Mouse (Mus musculus) midbrain, embryonic 16.5 days (tissue): ENCODE results near the gene Mettl13. TPM values are rescaled to one million over a fixed set of nuclear protein-coding genes. Genes with fewer than 3 reads are reported as not detected.

Experiments
- ATAC-seq: fragments of 200-750 bp; cut with Nextera tagmentation; 2 replicates; pipeline ENCODE4 v1.8.0; 2017; ENCODE audit warnings: moderate TSS enrichment
- H3K27ac ChIP-seq: fragments of 300-500 bp; sonication (generic); 2 replicates; pipeline ENCODE4 v1.5.1; 2014; ENCODE audit warnings: mild to moderate bottlenecking, low read length, mixed read lengths
- H3K27me3 ChIP-seq: fragments of 300-500 bp; sonication (generic); 2 replicates; pipeline ENCODE4 v1.6.1; 2014; ENCODE audit warnings: low read depth, low read length, mixed read lengths; ENCODE audit not compliant: control insufficient read depth, insufficient read depth
- H3K36me3 ChIP-seq: fragments of 300-500 bp; sonication (generic); 2 replicates; pipeline ENCODE4 v1.6.1; 2014; ENCODE audit warnings: mild to moderate bottlenecking, low read length, moderate library complexity, mixed read lengths; ENCODE audit not compliant: control insufficient read depth, insufficient read depth
- H3K4me1 ChIP-seq: fragments of 300-500 bp; sonication (generic); 2 replicates; pipeline ENCODE4 v1.6.1; 2014; ENCODE audit warnings: mild to moderate bottlenecking, low read length, mixed read lengths; ENCODE audit not compliant: control insufficient read depth, insufficient read depth
- H3K4me2 ChIP-seq: fragments of 300-500 bp; sonication (generic); 2 replicates; pipeline ENCODE4 v1.6.1; 2014; ENCODE audit warnings: mild to moderate bottlenecking, low read length, mixed read lengths
- H3K4me3 ChIP-seq: fragments of 300-500 bp; sonication (generic); 2 replicates; pipeline ENCODE4 v1.5.1; 2014; ENCODE audit warnings: low read depth, mild to moderate bottlenecking, low read length, moderate library complexity, mixed read lengths
- H3K9ac ChIP-seq: fragments of 300-500 bp; sonication (generic); 2 replicates; pipeline ENCODE4 v1.6.1; 2014; ENCODE audit warnings: low read depth, low read length, mixed read lengths
- H3K9me3 ChIP-seq: fragments of 300-500 bp; sonication (generic); replicated peaks from 2 replicates; pipeline ENCODE4 v1.6.1; 2014; ENCODE audit warnings: mild to moderate bottlenecking, low read length, mixed read lengths; ENCODE audit not compliant: control insufficient read depth, poor library complexity, severe bottlenecking
- WGBS: fragments of 180-500 bp; shearing (Covaris S2); extraction: QIAGEN DNeasy Blood & Tissue Kit; methylation state at CpG from one replicate; pipeline ENCODE4 v1.1.7; 2014; 5-methylcytosine and 5-hydroxymethylcytosine counted together
- polyA plus RNA-seq: library from polyadenylated mRNA; unstranded; fragments of >200 nt; fragmentation: Nextera tagmentation; extraction: Ambion mirVana; gene quantifications from 2 replicates; pipeline ENCODE4 v1.2.1, GENCODE M21; 2015

Mettl13 gene
- polyA plus RNA-seq, 1 experiment from 2014 or later, result 18.0 TPM

GRCm38 (mm10) chr1:162570931-162571601 is 22.7 kb upstream of the Mettl13 start:
- Histone ChIP-seq H3K36me3 (peaks cover 10% of the 10 kb centered on the region), H3K9ac (peak overlapping the region; percentile 84), H3K4me3 (peak overlapping the region; percentile 71), H3K4me1 (peaks cover 12% of the 10 kb centered on the region), H3K27ac (peak overlapping the region; percentile 89), H3K4me2 (peak overlapping the region; percentile 52), H3K27me3 (no peaks in the 10 kb centered on the region), H3K9me3 (no peaks in the 10 kb centered on the region)
- peak; percentile 27 for ATAC-seq
- under 1% methylated on average over 46 of the region's 46 CpGs for WGBS

- Histone ChIP-seq H3K9ac (peak within 1 kb of the TSS; percentile 84), H3K27ac (peak within 1 kb of the TSS; percentile 89), H3K4me3 (peak within 1 kb of the TSS; percentile 71), H3K27me3 (no peaks in the 10 kb centered on the region), H3K36me3 (peaks cover 7% of the 10 kb centered on the region), H3K4me2 (peak within 1 kb of the TSS; percentile 58), H3K9me3 (no peaks in the 10 kb centered on the region), H3K4me1 (peaks cover 12% of the 10 kb centered on the region)
- under 1% methylated on average over 39 of the region's 43 CpGs for WGBS
- ATAC-seq, result peak; percentile 98
Measured at GRCm38 (mm10) chr1:162570260-162570748, 22.0 kb upstream of the Mettl13 start, which contains the start of gene Vamp4. TSS of gene Vamp4 (plus strand) at chr1:162570515.

DNA sequence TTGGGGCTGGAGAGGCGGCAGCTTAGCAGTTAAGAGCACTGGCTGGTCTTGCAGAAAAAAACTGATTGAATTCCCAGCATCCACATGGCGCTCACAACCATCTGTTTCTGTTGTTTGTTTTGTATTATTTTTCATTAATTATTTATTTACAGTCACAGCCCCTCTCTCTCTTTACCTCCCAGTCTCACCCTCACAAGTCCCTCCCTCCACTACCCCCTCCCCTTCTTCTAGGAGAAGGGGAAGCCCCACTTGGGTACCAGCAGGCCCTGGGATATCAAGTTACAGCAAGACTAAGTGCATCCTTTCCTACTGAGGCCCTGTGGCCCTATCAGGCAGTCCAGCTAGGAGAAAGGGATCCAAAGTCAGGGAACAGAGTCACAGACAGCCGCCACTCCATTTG is 19.0 kb upstream of the Mettl13 start:
- ATAC-seq, result no peak
- no peak overlapping the region for H3K4me3 ChIP-seq
- WGBS, result 52% methylated on average over 3 of the region's 3 CpGs
- H3K9ac ChIP-seq, result no peak overlapping the region
- no peaks in the 10 kb centered on the region for H3K36me3 ChIP-seq
- peaks cover 12% of the 10 kb centered on the region for H3K4me1 ChIP-seq
- no peak overlapping the region for H3K4me2 ChIP-seq
- no peaks in the 10 kb centered on the region for H3K9me3 ChIP-seq
- no peak overlapping the region for H3K27ac ChIP-seq
- no peaks in the 10 kb centered on the region for H3K27me3 ChIP-seq

DNA sequence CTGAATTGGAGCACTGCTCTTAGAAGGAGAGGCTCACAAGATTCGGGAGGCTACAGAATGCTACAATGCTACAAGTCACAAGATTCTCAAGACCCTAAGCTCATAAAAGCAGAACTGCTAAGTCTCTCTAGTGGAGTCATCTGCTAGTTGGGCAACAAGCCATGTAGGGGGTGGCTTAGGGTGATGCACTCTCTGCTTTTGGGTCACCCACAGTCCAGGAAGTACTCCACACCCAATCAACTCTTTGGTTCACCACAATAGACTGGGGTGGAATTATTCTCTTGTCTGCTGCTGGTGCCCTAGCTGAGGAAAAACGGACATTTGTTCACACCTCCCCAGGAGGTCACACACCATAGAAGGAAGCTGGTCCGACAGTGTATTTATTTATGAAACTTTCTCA is 16.6 kb upstream of the Mettl13 start:
- Histone ChIP-seq H3K36me3 (no peaks in the 10 kb centered on the region), H3K9ac (no peak overlapping the region), H3K4me2 (no peak overlapping the region), H3K27ac (no peak overlapping the region), H3K4me3 (no peak overlapping the region), H3K4me1 (peaks cover 6% of the 10 kb centered on the region), H3K27me3 (no peaks in the 10 kb centered on the region), H3K9me3 (no peaks in the 10 kb centered on the region)
- 43% methylated on average over 3 of the region's 3 CpGs for WGBS
- ATAC-seq, result no peak

- H3K27ac ChIP-seq, result no peak overlapping the region
- ATAC-seq, result no peak
- H3K4me1 ChIP-seq, result no peaks in the 10 kb centered on the region
- H3K9ac ChIP-seq, result no peak overlapping the region
- no peaks in the 10 kb centered on the region for H3K9me3 ChIP-seq
- H3K4me2 ChIP-seq, result no peak overlapping the region
- no peaks in the 10 kb centered on the region for H3K36me3 ChIP-seq
- no peaks in the 10 kb centered on the region for H3K27me3 ChIP-seq
- WGBS, result 95% methylated on average over 1 of the region's 1 CpGs
- H3K4me3 ChIP-seq, result no peak overlapping the region
Measured at GRCm38 (mm10) chr1:162563236-162563635, 14.9 kb upstream of the Mettl13 start.

- Histone ChIP-seq H3K4me2 (no peak overlapping the region), H3K4me1 (peaks cover under 1% of the 10 kb centered on the region), H3K27me3 (no peaks in the 10 kb centered on the region), H3K9me3 (no peaks in the 10 kb centered on the region), H3K36me3 (no peaks in the 10 kb centered on the region), H3K4me3 (no peak overlapping the region), H3K9ac (no peak overlapping the region), H3K27ac (no peak overlapping the region)
- WGBS, result 82% methylated on average over 3 of the region's 3 CpGs
- no peak for ATAC-seq
Measured at GRCm38 (mm10) chr1:162554193-162554592, 5.8 kb upstream of the Mettl13 start.

GRCm38 (mm10) chr1:162552956-162553355 is 4.6 kb upstream of the Mettl13 start:
- Histone ChIP-seq H3K9me3 (no peaks in the 10 kb centered on the region), H3K27ac (no peak overlapping the region), H3K36me3 (no peaks in the 10 kb centered on the region), H3K27me3 (no peaks in the 10 kb centered on the region), H3K4me3 (no peak overlapping the region), H3K4me2 (no peak overlapping the region), H3K9ac (no peak overlapping the region), H3K4me1 (peaks cover 4% of the 10 kb centered on the region)
- ATAC-seq, result no peak
- WGBS, result 91% methylated on average over 9 of the region's 9 CpGs

- Histone ChIP-seq H3K9me3 (no peaks in the 10 kb centered on the region), H3K9ac (no peak overlapping the region), H3K27me3 (no peaks in the 10 kb centered on the region), H3K36me3 (peaks cover 8% of the 10 kb centered on the region; the same call in 1 of the 2 replicates), H3K27ac (no peak overlapping the region), H3K4me2 (no peak overlapping the region), H3K4me3 (no peak overlapping the region), H3K4me1 (peaks cover 16% of the 10 kb centered on the region)
- no peak for ATAC-seq
- WGBS, result 77% methylated on average over 5 of the region's 5 CpGs
Measured at GRCm38 (mm10) chr1:162549615-162550283, 1.4 kb upstream of the Mettl13 start.
